Mouse (Mus musculus) liver, postnatal 0 days (tissue): ENCODE data around the gene Otulin.

Experiments
- CTCF ChIP-seq: sonication (generic); IDR thresholded peaks from 2 replicates; pipeline ENCODE4 v1.5.1; 2016; ENCODE audit warnings: antibody characterized with exemption, low read depth
- EP300 ChIP-seq: IDR thresholded peaks from 2 replicates; pipeline ENCODE4 v1.6.1; 2016; ENCODE audit warnings: antibody characterized with exemption, low read depth, mild to moderate bottlenecking

DNA sequence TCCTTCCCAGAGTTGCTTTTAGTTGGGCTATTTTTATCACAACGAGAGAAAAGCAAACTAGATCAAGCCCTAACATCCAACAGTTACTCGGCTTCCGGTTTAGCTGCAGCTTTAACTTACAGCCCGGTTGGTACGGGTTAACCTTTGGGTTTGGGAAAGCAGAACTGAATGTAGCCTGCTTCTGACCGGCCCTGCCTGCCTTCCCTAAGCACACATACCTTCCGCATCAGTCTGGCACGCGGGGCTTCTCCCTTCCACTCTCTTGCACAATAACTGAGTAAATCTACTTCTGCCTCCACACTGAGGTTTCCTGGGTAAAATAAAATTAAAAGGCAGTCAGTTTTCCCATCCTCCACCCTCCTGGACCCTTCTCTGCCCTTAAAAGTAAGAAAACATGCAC is 33.6 kb upstream of the Otulin start:
- TF ChIP-seq CTCF (no peak), EP300 (no peak)
